Mouse (Mus musculus): Measurements from ENCODE around the gene Olfr224. TPM values are rescaled to one million over a fixed set of nuclear protein-coding genes. Genes with fewer than 3 reads are reported as not detected.

Gene Olfr224
- polyA plus RNA-seq, 1 experiment from 2014 or later: not detected

Other genes with a start within 250 kb of the Olfr224 start
- gene Zfp672, start 240.2 kb downstream of the Olfr224 start, polyA plus RNA-seq (2014; fragmentation: Nextera tagmentation; extraction: Ambion mirVana): 31.3 and 39.1 TPM in 2 replicates
- 26.3 and 26.4 TPM in 2 replicates for gene Sh3bp5l, start 239.8 kb downstream of the Olfr224 start, polyA plus RNA-seq (2014; fragmentation: Nextera tagmentation; extraction: Ambion mirVana)
- not detected in 2 replicates for gene Lypd8, start 191.5 kb downstream of the Olfr224 start, polyA plus RNA-seq (2014; fragmentation: Nextera tagmentation; extraction: Ambion mirVana)
- not detected in 2 replicates for gene 1810065E05Rik, start 149.4 kb downstream of the Olfr224 start, polyA plus RNA-seq (2014; fragmentation: Nextera tagmentation; extraction: Ambion mirVana)
- gene Gm12253, start 138.0 kb downstream of the Olfr224 start, polyA plus RNA-seq (2014; fragmentation: Nextera tagmentation; extraction: Ambion mirVana): not detected in 2 replicates
- not detected in 2 replicates for gene Lypd9, start 117.6 kb downstream of the Olfr224 start, polyA plus RNA-seq (2014; fragmentation: Nextera tagmentation; extraction: Ambion mirVana)
- gene Olfr30, start 108.3 kb downstream of the Olfr224 start, polyA plus RNA-seq (2014; fragmentation: Nextera tagmentation; extraction: Ambion mirVana): not detected in 2 replicates
- not detected in 2 replicates for gene Olfr332, start 78.0 kb downstream of the Olfr224 start, polyA plus RNA-seq (2014; fragmentation: Nextera tagmentation; extraction: Ambion mirVana)
- not detected in 2 replicates for gene Olfr331, start 68.0 kb downstream of the Olfr224 start, polyA plus RNA-seq (2014; fragmentation: Nextera tagmentation; extraction: Ambion mirVana)
- gene Olfr330, start 35.7 kb downstream of the Olfr224 start, polyA plus RNA-seq (2014; fragmentation: Nextera tagmentation; extraction: Ambion mirVana): not detected in 2 replicates
- not detected in 2 replicates for gene Olfr329-ps, start 24.1 kb downstream of the Olfr224 start, polyA plus RNA-seq (2014; fragmentation: Nextera tagmentation; extraction: Ambion mirVana)
- gene Olfr328, start 14.9 kb downstream of the Olfr224 start, polyA plus RNA-seq (2014; fragmentation: Nextera tagmentation; extraction: Ambion mirVana): 0.07 and 0.08 TPM in 2 replicates
- not detected in 2 replicates for gene Olfr325, start 7.2 kb upstream of the Olfr224 start, polyA plus RNA-seq (2014; fragmentation: Nextera tagmentation; extraction: Ambion mirVana)
- not detected in 2 replicates for gene Olfr324, start 24.6 kb upstream of the Olfr224 start, polyA plus RNA-seq (2014; fragmentation: Nextera tagmentation; extraction: Ambion mirVana)
- gene 2210407C18Rik, start 45.5 kb upstream of the Olfr224 start, polyA plus RNA-seq (2014; fragmentation: Nextera tagmentation; extraction: Ambion mirVana): not detected in 2 replicates
- gene Olfr323, start 59.9 kb upstream of the Olfr224 start, polyA plus RNA-seq (2014; fragmentation: Nextera tagmentation; extraction: Ambion mirVana): not detected in 2 replicates
- 0.11 TPM in 1 of 2 replicates, not detected in the other for gene Trim58, start 69.9 kb upstream of the Olfr224 start, polyA plus RNA-seq (2014; fragmentation: Nextera tagmentation; extraction: Ambion mirVana)
- gene Olfr322, start 88.2 kb upstream of the Olfr224 start, polyA plus RNA-seq (2014; fragmentation: Nextera tagmentation; extraction: Ambion mirVana): not detected in 2 replicates
- gene Olfr320, start 110.5 kb upstream of the Olfr224 start, polyA plus RNA-seq (2014; fragmentation: Nextera tagmentation; extraction: Ambion mirVana): not detected in 2 replicates
- not detected in 2 replicates for gene Olfr319, start 128.6 kb upstream of the Olfr224 start, polyA plus RNA-seq (2014; fragmentation: Nextera tagmentation; extraction: Ambion mirVana)
- not detected in 2 replicates for gene Olfr318, start 153.5 kb upstream of the Olfr224 start, polyA plus RNA-seq (2014; fragmentation: Nextera tagmentation; extraction: Ambion mirVana)
- gene Olfr317, start 168.7 kb upstream of the Olfr224 start, polyA plus RNA-seq (2014; fragmentation: Nextera tagmentation; extraction: Ambion mirVana): not detected in 2 replicates
- not detected in 2 replicates for gene Olfr316, start 182.2 kb upstream of the Olfr224 start, polyA plus RNA-seq (2014; fragmentation: Nextera tagmentation; extraction: Ambion mirVana)
- not detected in 2 replicates for gene Olfr315, start 202.6 kb upstream of the Olfr224 start, polyA plus RNA-seq (2014; fragmentation: Nextera tagmentation; extraction: Ambion mirVana)
- 0.11 TPM in 1 of 2 replicates, not detected in the other for gene Olfr314, start 212.4 kb upstream of the Olfr224 start, polyA plus RNA-seq (2014; fragmentation: Nextera tagmentation; extraction: Ambion mirVana)
- gene Fam183b, start 231.4 kb upstream of the Olfr224 start, polyA plus RNA-seq (2014; fragmentation: Nextera tagmentation; extraction: Ambion mirVana): not detected in 2 replicates
- not detected in 2 replicates for gene Olfr313, start 244.4 kb upstream of the Olfr224 start, polyA plus RNA-seq (2014; fragmentation: Nextera tagmentation; extraction: Ambion mirVana)